Mouse (Mus musculus): ENCODE measurements around the gene Itpr1.

Itpr1 gene

GRCm38 (mm10) chr6:108213481-108214293, 791 bp downstream of the Itpr1 start:
- in situ Hi-C loops (cut with MboI, MseI): loop anchor here (5.0 kb wide), 1 partner anchor 146 kb away; the partner anchor contains the start of gene Setmar

- in situ Hi-C loops (cut with MboI, MseI): loop anchor here (5.0 kb wide), 1 partner anchor 147 kb away; the partner anchor contains the start of gene Setmar
Measured at GRCm38 (mm10) chr6:108214294-108214925, 1.5 kb downstream of the Itpr1 start.

- in situ Hi-C loops (cut with MboI, MseI): no loop called here
Measured at GRCm38 (mm10) chr6:108216091-108216490, 3.2 kb downstream of the Itpr1 start.

- in situ Hi-C loops (cut with MboI, MseI): no loop called here
Measured at GRCm38 (mm10) chr6:108216832-108217231, 3.9 kb downstream of the Itpr1 start.

GRCm38 (mm10) chr6:108217987-108218386, 5.1 kb downstream of the Itpr1 start:
- in situ Hi-C loops (cut with MboI, MseI): no loop called here

- in situ Hi-C loops (cut with MboI, MseI): no loop called here
Measured at GRCm38 (mm10) chr6:108222435-108222834, 9.5 kb downstream of the Itpr1 start.

- in situ Hi-C loops (cut with MboI, MseI): no loop called here
Measured at GRCm38 (mm10) chr6:108222875-108223274, 10.0 kb downstream of the Itpr1 start.

GRCm38 (mm10) chr6:108224361-108224760, 11.5 kb downstream of the Itpr1 start:
- in situ Hi-C loops (cut with MboI, MseI): no loop called here

- in situ Hi-C loops (cut with MboI, MseI): no loop called here
Measured at GRCm38 (mm10) chr6:108225027-108225426, 12.1 kb downstream of the Itpr1 start.

GRCm38 (mm10) chr6:108226230-108226629, 13.3 kb downstream of the Itpr1 start:
- in situ Hi-C loops (cut with MboI, MseI): no loop called here

GRCm38 (mm10) chr6:108227461-108227860, 14.6 kb downstream of the Itpr1 start:
- in situ Hi-C loops (cut with MboI, MseI): no loop called here

- in situ Hi-C loops (cut with MboI, MseI): no loop called here
Measured at GRCm38 (mm10) chr6:108228048-108228447, 15.2 kb downstream of the Itpr1 start.

GRCm38 (mm10) chr6:108228601-108229000, 15.7 kb downstream of the Itpr1 start:
- in situ Hi-C loops (cut with MboI, MseI): no loop called here

GRCm38 (mm10) chr6:108230608-108231007, 17.7 kb downstream of the Itpr1 start:
- in situ Hi-C loops (cut with MboI, MseI): loop anchor here (10.0 kb wide), 1 partner anchor 496 kb away; no protein-coding TSS in a partner anchor

- in situ Hi-C loops (cut with MboI, MseI): loop anchor here (10.0 kb wide), 1 partner anchor 497 kb away; no protein-coding TSS in a partner anchor
Measured at GRCm38 (mm10) chr6:108231892-108232710, 19.2 kb downstream of the Itpr1 start.

- in situ Hi-C loops (cut with MboI, MseI): loop anchor here (10.0 kb wide), 1 partner anchor 498 kb away; no protein-coding TSS in a partner anchor
Measured at GRCm38 (mm10) chr6:108233070-108233469, 20.2 kb downstream of the Itpr1 start.

- in situ Hi-C loops (cut with MboI, MseI): loop anchor here (10.0 kb wide), 1 partner anchor 500 kb away; no protein-coding TSS in a partner anchor
Measured at GRCm38 (mm10) chr6:108234536-108234935, 21.6 kb downstream of the Itpr1 start.

- in situ Hi-C loops (cut with MboI, MseI): loop anchor here (10.0 kb wide), 1 partner anchor 501 kb away; no protein-coding TSS in a partner anchor
Measured at GRCm38 (mm10) chr6:108235680-108236123, 22.8 kb downstream of the Itpr1 start.

GRCm38 (mm10) chr6:108236411-108236921, 23.6 kb downstream of the Itpr1 start:
- in situ Hi-C loops (cut with MboI, MseI): loop anchor here (10.0 kb wide), 1 partner anchor 502 kb away; no protein-coding TSS in a partner anchor

- in situ Hi-C loops (cut with MboI, MseI): loop anchor here (10.0 kb wide), 1 partner anchor 502 kb away; no protein-coding TSS in a partner anchor
Measured at GRCm38 (mm10) chr6:108236996-108237395, 24.1 kb downstream of the Itpr1 start.

GRCm38 (mm10) chr6:108237585-108237984, 24.7 kb downstream of the Itpr1 start:
- in situ Hi-C loops (cut with MboI, MseI): loop anchor here (10.0 kb wide), 1 partner anchor 503 kb away; no protein-coding TSS in a partner anchor
